Mouse (Mus musculus) lung, adult 2 months (tissue): ENCODE measurements around the gene 5730522E02Rik. TPM values are rescaled to one million over a fixed set of nuclear protein-coding genes. Genes with fewer than 3 reads are reported as not detected.

Source experiments
- DNase-seq: peaks from one replicate; pipeline ENCODE4 v3.0.0; 2022
- H3K4me1 ChIP-seq: fragments of 200-500 bp; 2 replicates; pipeline ENCODE4 v1.6.1; 2011; ENCODE audit warnings: low read length; ENCODE audit not compliant: control insufficient read depth, insufficient read depth
- H3K4me3 ChIP-seq: fragments of 200-500 bp; replicated peaks from 2 replicates; pipeline ENCODE3; 2011; ENCODE audit warnings: low read depth, mild to moderate bottlenecking, control low read depth, low read length; ENCODE audit errors: extremely low read depth
- CTCF ChIP-seq: fragments of 200-500 bp; IDR thresholded peaks from 2 replicates; pipeline ENCODE4 v1.5.1; 2011; ENCODE audit warnings: mild to moderate bottlenecking, low read length, control low read depth; ENCODE audit not compliant: insufficient read depth
- POLR2A ChIP-seq: fragments of 200-500 bp; IDR thresholded peaks from 2 replicates; pipeline ENCODE4 v1.6.1; 2011; ENCODE audit warnings: low read depth, mild to moderate bottlenecking, control low read depth, low read length, borderline replicate concordance; ENCODE audit errors: extremely low read depth
- WGBS: fragments of 180-500 bp; shearing (Covaris S2); methylation state at CpG from one replicate; pipeline ENCODE4 v1.1.7; 2018; 5-methylcytosine and 5-hydroxymethylcytosine counted together
- polyA plus RNA-seq: library from polyadenylated mRNA; depleted of rRNA; stranded (reverse); fragments of >200 nt; gene quantifications from 2 replicates; pipeline ENCODE4 v1.2.3, GENCODE M21; 2012

5730522E02Rik gene
- polyA plus RNA-seq, 1 experiment, result 0.28 TPM

GRCm38 (mm10) chr11:25710559-25710958 is 500.0 kb downstream of the 5730522E02Rik start:
- no peak for DNase-seq
- Histone ChIP-seq H3K4me1 (no peaks in the 10 kb centered on the region), H3K4me3 (no peak overlapping the region)
- TF ChIP-seq POLR2A (no peak), CTCF (no peak)
- 47% methylated on average over 2 of the region's 2 CpGs for WGBS

GRCm38 (mm10) chr11:25709892-25710291 is 500.7 kb downstream of the 5730522E02Rik start:
- no peak for TF ChIP-seq CTCF
- no peak for TF ChIP-seq POLR2A
- Histone ChIP-seq H3K4me3 (no peak overlapping the region), H3K4me1 (no peaks in the 10 kb centered on the region)
- WGBS, result 76% methylated on average over 4 of the region's 4 CpGs
- DNase-seq, result no peak

DNA sequence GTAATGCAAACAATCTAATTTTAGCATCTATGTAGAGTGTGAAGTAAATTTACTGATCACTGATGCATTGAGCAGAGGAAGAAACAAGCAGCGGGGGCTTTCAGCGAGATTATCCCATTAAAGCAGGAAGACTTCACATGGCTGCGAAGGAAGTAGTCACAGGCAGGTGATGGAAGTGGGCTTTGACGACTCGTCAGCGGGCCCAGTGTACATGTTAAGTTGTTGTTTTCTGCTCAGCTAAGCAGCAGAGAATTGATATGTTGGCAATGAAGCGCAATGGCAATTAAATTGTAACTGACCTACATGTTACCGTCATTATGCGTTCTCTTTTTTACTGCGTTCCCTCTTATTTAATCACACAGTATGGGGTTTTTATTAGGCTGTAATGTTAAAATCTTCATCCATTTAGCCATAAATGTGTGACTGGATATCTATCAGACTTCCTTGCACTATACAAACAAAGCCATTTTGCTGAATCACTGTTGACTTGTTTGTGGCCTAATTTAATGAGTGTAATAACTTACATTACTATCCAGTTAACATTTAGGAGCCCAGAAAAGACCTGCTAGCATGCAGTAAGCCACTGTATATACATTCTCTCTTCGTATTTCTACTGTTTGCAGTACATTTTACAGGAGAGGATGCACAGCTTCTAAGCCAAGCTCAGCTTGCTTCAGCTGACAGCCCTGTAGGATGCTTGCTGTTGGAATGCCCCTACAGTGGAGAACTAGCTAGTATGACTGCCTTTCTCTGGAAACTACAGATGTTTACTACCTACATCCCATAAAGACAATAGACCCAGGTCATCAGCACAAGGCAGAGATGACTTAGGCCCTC is 506.0 kb downstream of the 5730522E02Rik start:
- Histone ChIP-seq H3K4me1 (no peaks in the 10 kb centered on the region), H3K4me3 (no peak overlapping the region)
- 75% methylated on average over 11 of the region's 11 CpGs for WGBS
- TF ChIP-seq CTCF (no peak), POLR2A (no peak)
- no peak for DNase-seq

DNA sequence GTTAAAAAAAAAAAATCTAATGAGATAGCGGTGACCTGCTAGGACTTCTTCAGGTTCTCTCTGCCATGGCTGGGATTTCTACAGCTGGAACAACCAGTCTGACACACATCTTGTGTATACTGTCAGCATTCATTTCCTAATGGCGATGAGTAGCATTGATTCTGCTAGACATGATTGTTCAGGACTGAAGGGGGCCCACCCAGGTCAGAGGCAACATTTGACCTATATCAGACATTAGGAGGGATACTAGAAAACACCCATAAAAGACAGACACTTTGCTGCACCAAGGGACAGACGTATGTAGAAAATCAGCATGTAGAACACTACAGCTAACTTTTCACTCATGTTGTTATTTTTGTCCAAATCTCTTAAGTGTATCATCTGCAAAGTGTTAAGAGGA is 507.8 kb downstream of the 5730522E02Rik start:
- H3K4me1 ChIP-seq, result no peaks in the 10 kb centered on the region
- WGBS, result 90% methylated on average over 3 of the region's 3 CpGs
- TF ChIP-seq CTCF (no peak), POLR2A (no peak)
- no peak overlapping the region for H3K4me3 ChIP-seq
- DNase-seq, result no peak

DNA sequence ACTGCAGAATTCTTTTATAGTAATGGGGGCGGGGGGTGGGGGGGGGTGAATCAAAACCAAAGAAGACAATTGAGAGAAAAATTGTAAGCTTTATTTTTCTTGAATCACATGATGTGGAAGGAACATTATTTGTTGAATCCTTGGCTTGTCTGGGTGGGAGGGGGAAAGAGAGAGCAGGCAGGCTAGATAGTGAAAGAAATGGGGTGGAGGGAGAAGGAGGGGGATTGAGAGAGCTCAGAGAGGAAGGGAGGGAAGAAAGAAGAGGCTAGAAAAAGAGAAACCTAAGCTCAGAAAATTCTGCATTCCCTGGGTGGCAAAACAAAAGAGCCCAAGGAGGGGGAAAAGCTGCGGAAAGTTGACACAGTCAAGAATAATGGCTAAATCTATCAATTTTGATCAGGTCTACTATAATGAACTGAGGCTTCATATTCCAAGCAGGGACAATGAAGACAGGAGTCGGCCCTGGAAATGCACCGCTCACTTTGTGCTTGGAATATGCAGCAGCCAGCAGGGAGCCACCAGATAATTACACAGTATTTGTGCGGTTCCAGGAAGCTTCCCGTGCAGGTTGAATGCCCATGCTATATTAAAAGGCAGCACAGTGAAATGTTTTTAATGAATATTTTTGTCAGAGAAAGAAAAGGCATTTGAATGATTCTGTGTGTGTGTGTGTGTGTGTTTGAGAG is 512.9 kb downstream of the 5730522E02Rik start:
- no peak for DNase-seq
- no peaks in the 10 kb centered on the region for H3K4me1 ChIP-seq
- WGBS, result 57% methylated on average over 6 of the region's 6 CpGs
- no peak for TF ChIP-seq CTCF
- no peak for TF ChIP-seq POLR2A
- no peak overlapping the region for H3K4me3 ChIP-seq

DNA sequence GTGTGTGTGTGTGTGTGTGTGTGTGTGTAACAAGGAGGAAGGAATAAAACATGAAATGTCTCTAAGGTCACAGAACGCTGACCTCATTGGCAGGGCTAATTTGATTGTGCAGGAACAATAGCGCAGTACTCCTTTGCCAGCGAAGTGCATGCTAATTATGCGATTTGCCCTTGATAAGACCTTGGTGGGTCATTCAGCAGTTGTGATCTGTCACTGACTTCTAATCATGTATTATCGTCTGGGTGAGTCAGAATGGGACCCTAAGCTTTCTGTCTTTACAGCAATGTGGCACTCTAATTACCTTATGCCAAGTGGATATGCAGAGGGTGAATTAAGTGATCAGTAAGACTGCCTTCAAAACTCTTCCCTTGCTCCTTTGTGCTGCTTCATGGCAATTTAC is 514.4 kb downstream of the 5730522E02Rik start:
- Histone ChIP-seq H3K4me1 (no peaks in the 10 kb centered on the region), H3K4me3 (no peak overlapping the region)
- TF ChIP-seq POLR2A, result no peak
- TF ChIP-seq CTCF, result no peak
- DNase-seq, result no peak
- 85% methylated on average over 5 of the region's 5 CpGs for WGBS

- H3K4me1 ChIP-seq, result no peaks in the 10 kb centered on the region
- no peak overlapping the region for H3K4me3 ChIP-seq
- TF ChIP-seq CTCF (no peak), POLR2A (no peak)
- no peak for DNase-seq
- WGBS, result 79% methylated on average over 4 of the region's 4 CpGs
Observed at GRCm38 (mm10) chr11:25684731-25685130, 525.8 kb downstream of the 5730522E02Rik start.

GRCm38 (mm10) chr11:25679856-25680255 is 530.7 kb downstream of the 5730522E02Rik start:
- Histone ChIP-seq H3K4me1 (no peaks in the 10 kb centered on the region), H3K4me3 (no peak overlapping the region)
- no peak for DNase-seq
- no peak for TF ChIP-seq CTCF
- TF ChIP-seq POLR2A, result no peak
- 54% methylated on average over 1 of the region's 1 CpGs for WGBS

DNA sequence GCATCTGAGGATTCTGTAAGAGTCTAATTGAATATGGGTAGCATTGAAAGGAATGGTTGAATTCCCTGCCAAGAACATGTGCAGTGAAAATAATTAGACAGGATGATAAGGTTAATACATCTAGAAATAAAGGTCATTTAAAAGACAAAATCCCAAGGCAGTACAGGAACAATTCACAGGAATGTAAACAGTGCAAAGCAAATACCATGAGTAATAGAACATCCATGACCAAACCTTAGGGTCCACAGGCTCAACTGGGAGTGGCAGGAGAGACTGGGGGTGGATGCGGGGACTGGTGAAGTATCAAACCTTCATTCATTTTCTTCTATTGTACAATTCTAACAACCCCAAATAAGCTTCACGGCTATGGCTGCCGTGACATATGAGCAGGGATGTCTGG is 536.4 kb downstream of the 5730522E02Rik start:
- no peak for DNase-seq
- WGBS, result 81% methylated on average over 3 of the region's 3 CpGs
- Histone ChIP-seq H3K4me1 (no peaks in the 10 kb centered on the region), H3K4me3 (no peak overlapping the region)
- TF ChIP-seq CTCF, result no peak
- TF ChIP-seq POLR2A, result no peak
